Mouse (Mus musculus): ENCODE data around the gene Akap6.
"Not testable (repeated sequence)": the region's sequence is repeated elsewhere in the genome, so short reads cannot be mapped to it uniquely, and the experiment has no call there.

The Akap6 gene

DNA sequence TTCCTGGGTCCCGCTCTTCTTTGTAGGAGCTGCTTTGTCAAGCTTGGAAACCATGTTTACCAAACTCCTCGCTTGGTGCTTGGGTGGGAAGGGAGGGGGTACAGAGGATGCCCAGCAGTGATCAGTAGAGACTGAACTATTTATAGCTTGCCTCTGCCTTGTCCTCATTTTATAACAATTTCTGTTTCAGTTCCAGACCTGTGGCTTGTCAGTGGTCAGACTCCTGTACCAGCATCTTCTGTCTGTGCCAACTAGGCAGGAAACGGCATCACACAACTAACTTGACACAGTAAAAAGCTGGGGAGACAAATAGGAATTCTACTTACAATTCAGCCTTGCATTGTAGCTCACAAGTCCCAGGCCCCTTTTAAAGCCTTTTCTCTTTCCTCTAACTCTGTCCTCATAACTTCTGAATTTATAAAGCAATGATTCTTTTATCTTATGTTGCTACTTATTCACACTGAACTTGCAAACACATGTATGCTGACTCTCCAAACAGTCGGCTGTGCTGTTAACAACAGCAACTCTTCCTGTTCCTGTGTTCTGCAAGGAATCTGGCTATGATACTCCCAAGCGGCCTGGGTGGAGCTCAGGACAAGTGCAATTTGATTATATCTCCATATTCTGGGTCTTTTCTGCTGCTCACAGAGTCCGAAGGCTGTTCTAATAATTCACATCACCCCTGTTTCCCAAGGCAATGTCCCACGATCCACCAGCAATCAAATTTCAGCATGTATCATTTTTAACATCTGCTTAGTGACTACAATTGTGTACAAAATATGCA is 12.9 kb downstream of the Akap6 start:
- no peak for DNase-seq (ENCODE audit: low spot score)

GRCm38 (mm10) chr12:52718392-52718791 is 19.2 kb downstream of the Akap6 start:
- no peak for DNase-seq (ENCODE audit: low spot score)

GRCm38 (mm10) chr12:52719232-52719631 is 20.0 kb downstream of the Akap6 start:
- DNase-seq (ENCODE audit: low spot score), result no peak

- no peak for DNase-seq (ENCODE audit: low spot score)
Measured at GRCm38 (mm10) chr12:52719681-52720080, 20.5 kb downstream of the Akap6 start.

DNA sequence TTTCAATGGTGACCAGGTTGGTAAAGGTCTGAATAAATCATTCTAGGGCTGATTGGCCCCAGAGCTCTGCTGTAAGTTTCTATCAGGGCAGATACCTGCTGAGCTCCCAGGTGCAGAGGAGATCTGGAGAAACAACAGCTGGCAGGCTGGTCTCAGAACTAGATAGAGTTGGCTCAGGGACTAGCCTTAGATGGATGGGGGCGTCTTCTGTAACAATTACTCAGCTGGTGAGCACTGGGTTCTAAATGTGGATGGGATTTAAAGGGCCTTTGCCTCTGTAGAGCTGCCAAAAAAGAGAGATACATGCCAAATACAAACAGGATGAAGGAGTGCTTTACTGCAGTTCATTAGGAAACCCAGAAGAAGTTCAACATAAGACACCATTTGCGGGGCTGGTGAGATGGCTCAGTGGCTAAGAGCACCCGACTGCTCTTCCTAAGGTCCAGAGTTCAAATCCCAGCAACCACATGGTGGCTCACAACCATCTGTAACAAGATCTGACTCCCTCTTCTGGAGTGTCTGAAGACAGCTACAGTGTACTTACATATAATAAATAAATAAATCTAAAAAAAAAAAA is 24.9 kb downstream of the Akap6 start:
- DNase-seq (ENCODE audit: low spot score), result not testable (repeated sequence)

- DNase-seq (ENCODE audit: low spot score), result no peak
Measured at GRCm38 (mm10) chr12:52726434-52727231, 27.4 kb downstream of the Akap6 start.

DNA sequence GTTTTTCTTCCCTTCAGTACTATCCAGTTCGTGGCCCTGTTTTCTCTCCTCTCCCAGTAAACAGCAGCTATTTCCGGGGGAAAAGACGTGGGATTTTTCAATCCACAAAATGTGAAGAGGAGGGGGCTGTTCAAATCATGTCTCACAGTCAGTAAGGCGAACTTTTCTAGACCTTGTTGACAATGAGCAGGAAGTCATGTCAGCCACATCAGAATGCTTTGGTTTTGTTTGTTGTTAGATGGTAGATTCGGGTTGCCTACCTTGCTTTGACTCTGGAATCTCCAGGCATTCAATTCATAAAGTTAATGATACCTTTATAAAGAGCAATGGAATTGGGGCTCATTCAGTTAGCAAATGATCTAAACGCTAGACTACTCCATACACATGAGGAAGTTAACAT is 30.2 kb downstream of the Akap6 start:
- DNase-seq (ENCODE audit: low spot score), result no peak

GRCm38 (mm10) chr12:52735161-52735560 is 36.0 kb downstream of the Akap6 start:
- DNase-seq (ENCODE audit: low spot score), result not testable (repeated sequence)

DNA sequence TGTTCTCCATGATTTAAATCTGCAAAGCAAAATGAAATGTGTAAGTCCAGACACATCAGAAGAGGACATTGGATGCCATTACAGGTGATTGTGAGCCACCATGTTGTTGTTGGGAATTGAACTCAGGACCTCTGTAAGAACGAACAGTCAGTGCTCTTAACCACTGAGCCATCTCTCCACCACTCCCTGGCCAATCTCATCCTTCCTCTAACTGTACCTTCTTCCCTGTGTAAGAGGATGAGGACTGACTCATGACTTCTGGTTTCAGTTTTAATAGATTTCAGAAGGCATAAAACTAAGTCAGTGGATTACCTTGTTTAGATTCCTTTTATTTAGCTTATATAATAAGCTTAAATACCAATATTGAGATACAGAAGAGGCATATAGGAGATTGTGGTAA is 38.0 kb downstream of the Akap6 start:
- DNase-seq (ENCODE audit: low spot score), result no peak

GRCm38 (mm10) chr12:52739326-52739725 is 40.1 kb downstream of the Akap6 start:
- no peak for DNase-seq (ENCODE audit: low spot score)

DNA sequence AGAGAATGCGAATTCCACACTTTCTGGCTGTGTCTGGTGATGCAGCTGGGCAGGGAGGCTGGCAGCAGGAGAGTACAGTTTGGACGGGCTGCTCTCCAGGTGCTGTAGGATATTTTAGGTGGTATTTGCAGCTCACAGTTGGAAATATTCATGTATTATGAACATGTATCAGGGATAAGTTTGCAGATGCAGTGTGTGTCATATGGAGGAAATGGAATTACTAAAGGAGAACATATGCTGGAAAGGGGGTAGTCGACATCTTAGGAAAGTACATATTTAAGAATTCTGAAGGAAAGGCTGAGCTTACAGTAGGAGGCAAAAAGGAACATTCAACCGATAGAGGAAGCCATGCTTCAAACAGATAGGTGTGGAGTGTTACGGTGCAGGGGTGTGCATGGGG is 42.6 kb downstream of the Akap6 start:
- no peak for DNase-seq (ENCODE audit: low spot score)

DNA sequence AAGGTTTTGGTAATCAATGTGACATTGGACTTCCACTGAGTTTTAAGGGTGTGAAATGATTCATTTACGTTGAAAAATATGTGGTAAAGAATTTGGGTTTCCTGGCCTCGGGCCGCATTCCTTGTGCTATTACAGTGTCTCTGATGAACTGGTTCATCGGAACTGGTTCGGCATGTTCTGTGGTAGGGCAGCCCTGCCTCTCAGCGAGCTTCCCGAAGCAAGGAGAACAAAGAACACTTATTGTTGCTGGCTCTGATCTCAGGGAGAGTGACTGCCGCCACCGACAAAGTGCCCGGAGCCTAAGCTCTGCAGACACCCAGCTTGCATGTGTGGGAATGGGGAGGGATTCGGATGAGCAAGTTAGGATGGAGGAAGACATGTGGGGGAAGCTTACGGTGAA is 50.8 kb downstream of the Akap6 start:
- DNase-seq (ENCODE audit: low spot score), result no peak

- DNase-seq (ENCODE audit: low spot score), result no peak
Measured at GRCm38 (mm10) chr12:52755649-52756048, 56.5 kb downstream of the Akap6 start.

GRCm38 (mm10) chr12:52757881-52758280 is 58.7 kb downstream of the Akap6 start:
- DNase-seq (ENCODE audit: low spot score), result no peak

- no peak for DNase-seq (ENCODE audit: low spot score)
Measured at GRCm38 (mm10) chr12:52764046-52764445, 64.9 kb downstream of the Akap6 start.

GRCm38 (mm10) chr12:52764810-52765209 is 65.6 kb downstream of the Akap6 start:
- no peak for DNase-seq (ENCODE audit: low spot score)

- no peak for DNase-seq (ENCODE audit: low spot score)
Measured at GRCm38 (mm10) chr12:52769561-52769960, 70.4 kb downstream of the Akap6 start.

- no peak for DNase-seq (ENCODE audit: low spot score)
Measured at GRCm38 (mm10) chr12:52771931-52772330, 72.7 kb downstream of the Akap6 start.

DNA sequence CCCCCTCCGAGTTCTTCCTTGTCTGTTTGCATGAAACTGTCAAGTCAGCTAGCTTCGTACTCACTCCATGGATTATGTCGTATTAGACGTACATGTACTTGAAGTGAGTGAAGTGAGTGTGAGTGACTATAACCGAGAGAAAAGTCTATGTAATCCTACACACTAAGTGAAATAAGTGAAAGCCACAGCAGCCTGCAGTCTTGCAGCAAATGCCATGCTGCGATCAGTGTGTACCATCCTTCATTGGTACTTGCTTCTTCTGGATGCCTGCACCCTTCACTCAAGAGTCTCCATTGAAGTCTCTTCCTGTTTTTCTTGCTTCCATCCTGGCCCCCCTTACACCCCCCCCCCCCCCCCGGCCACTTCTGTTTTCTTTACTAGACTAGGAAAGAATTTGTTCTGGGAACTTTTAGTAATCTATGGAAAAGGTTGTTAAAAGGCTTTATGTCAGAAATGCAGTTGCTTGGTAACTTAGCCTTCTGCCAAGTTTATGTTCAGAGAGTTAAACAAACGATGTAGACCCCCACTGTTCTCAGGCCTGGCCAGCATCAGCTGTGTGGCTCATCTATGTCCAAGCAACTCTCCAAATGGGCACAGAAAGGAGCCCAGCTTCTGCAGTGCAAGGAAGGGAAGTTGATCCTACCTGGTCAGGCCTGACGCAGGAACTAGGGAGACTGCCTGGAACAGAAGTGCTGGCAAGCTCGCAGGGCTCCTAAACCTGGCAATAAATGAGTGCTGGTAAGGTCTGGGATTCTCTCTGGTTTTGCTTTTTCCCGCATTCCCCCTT is 73.5 kb downstream of the Akap6 start:
- no peak for DNase-seq (ENCODE audit: low spot score)

DNA sequence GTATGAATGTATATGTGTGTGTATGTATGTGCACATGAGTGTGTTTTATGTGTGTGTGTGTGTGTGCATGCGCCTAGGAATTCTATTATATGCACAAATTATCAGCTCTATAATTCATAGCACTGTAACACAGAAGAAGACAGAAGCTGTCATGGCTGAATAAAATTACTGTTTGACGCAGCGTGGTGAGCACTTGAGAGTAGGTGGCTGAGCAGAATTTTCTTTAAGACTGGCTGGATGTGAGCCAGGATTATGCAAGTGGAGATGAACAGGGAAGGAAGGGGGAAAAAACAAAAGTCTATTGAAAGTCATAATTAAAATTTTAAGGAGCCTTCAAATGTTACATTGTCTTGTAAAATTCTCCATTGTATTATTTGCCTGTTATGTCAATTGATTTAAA is 74.7 kb downstream of the Akap6 start:
- no peak for DNase-seq (ENCODE audit: low spot score)

- no peak for DNase-seq (ENCODE audit: low spot score)
Measured at GRCm38 (mm10) chr12:52774382-52774781, 75.2 kb downstream of the Akap6 start.

GRCm38 (mm10) chr12:52780216-52780615 is 81.0 kb downstream of the Akap6 start:
- DNase-seq (ENCODE audit: low spot score), result no peak

Measured in ovary, postnatal 36 days (tissue).